Mouse (Mus musculus) ES-Bruce4 (cell line): ENCODE measurements around the gene Gm6096. TPM values are rescaled to one million over a fixed set of nuclear protein-coding genes. Genes with fewer than 3 reads are reported as not detected.

Experiments
- H3K27ac ChIP-seq: 2 replicates; pipeline ENCODE4 v1.5.1; 2012; ENCODE audit warnings: low read length, inconsistent platforms; ENCODE audit not compliant: insufficient read depth
- H3K27me3 ChIP-seq: 2 replicates; pipeline ENCODE4 v1.6.1; 2012; ENCODE audit warnings: mild to moderate bottlenecking, low read length, inconsistent platforms; ENCODE audit not compliant: control insufficient read depth, poor library complexity, insufficient read depth, severe bottlenecking
- H3K36me3 ChIP-seq: 2 replicates; pipeline ENCODE4 v1.6.1; 2012; ENCODE audit warnings: inconsistent platforms, mild to moderate bottlenecking, low read length, moderate library complexity; ENCODE audit not compliant: control insufficient read depth, poor library complexity, insufficient read depth, severe bottlenecking
- H3K4me1 ChIP-seq: one replicate; pipeline ENCODE4 v1.8.1; 2011; ENCODE audit warnings: low read length; ENCODE audit not compliant: control insufficient read depth, insufficient read depth
- H3K4me3 ChIP-seq: 2 replicates; pipeline ENCODE4 v1.5.1; 2011; ENCODE audit warnings: low read depth, mild to moderate bottlenecking, low read length
- H3K9ac ChIP-seq: 2 replicates; pipeline ENCODE4 v1.6.1; 2012; ENCODE audit warnings: low read depth, mild to moderate bottlenecking, inconsistent platforms; ENCODE audit not compliant: poor library complexity, severe bottlenecking
- H3K9me3 ChIP-seq: replicated peaks from 2 replicates; pipeline ENCODE4 v1.6.1; 2012; ENCODE audit warnings: mild to moderate bottlenecking, low read length, inconsistent platforms; ENCODE audit not compliant: control insufficient read depth, poor library complexity, insufficient read depth, severe bottlenecking
- CTCF ChIP-seq: IDR thresholded peaks from one replicate; pipeline ENCODE4 v1.8.1; 2011; ENCODE audit warnings: low read depth, low read length
- EP300 ChIP-seq: IDR thresholded peaks from 2 replicates; pipeline ENCODE4 v1.6.1; 2011; ENCODE audit warnings: low read depth, low read length; ENCODE audit not compliant: insufficient read depth
- POLR2A ChIP-seq: IDR thresholded peaks from one replicate; pipeline ENCODE4 v1.8.1; 2011; ENCODE audit warnings: low read length; ENCODE audit not compliant: insufficient read depth
- polyA plus RNA-seq: library from polyadenylated mRNA; stranded (reverse); fragments of >200 nt; gene quantifications from 2 replicates; pipeline ENCODE4 v1.2.4, GENCODE M21; 2011; ENCODE audit warnings: low read depth; ENCODE audit not compliant: missing spikeins, insufficient read depth, insufficient read length

Gene Gm6096
- polyA plus RNA-seq, 1 experiment = not detected

DNA sequence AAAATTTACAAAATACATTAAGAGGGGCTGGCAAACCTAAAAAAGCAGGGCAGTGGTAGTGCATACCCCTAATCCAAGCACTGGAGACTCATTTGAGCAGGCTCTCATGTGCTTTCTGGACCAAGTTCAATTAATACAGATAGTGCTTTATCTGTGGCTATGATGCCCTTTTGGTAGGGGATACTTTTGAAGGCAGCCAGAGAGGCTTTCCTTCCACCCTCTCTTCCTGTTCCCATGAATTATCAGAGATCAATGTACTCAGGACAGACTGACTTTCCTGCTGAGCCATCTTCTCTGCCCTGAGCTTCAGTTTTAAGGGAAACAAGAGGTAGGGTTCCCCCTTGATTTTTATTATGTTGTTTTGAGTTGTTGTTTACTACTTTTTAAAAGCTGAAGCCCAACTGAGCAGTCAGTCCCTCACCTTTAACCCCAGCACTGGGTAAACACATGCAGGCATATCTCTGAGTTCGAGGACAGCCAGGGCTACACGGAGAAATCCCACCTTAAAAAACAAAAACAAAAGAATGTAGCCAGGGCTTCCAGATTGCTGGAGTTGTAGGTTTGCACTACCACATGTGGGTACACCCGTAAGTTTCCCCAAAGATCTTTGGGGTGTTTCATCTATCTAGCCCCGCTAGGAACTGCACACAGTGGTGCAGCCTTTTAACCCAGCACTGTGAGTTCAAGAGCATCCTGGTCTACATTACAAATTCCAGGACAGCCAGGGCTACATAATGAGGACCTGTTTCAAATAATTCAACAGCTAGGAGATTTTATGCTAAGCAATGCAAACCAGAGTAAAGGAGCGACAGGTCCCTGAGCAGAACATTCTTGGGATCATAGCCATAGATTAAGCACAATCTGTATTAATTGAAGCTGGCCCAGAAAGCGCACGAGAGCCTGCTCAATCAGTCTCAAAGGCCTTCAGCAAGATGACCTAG lies 17.8 kb upstream of the Gm6096 start:
- H3K9me3 ChIP-seq = no peaks in the 10 kb centered on the region
- no peak for TF ChIP-seq EP300
- peak overlapping the region; percentile 83 for H3K27ac ChIP-seq
- H3K4me3 ChIP-seq = peak overlapping the region; percentile 77
- H3K36me3 ChIP-seq = peaks cover 7% of the 10 kb centered on the region
- no peaks in the 10 kb centered on the region for H3K27me3 ChIP-seq
- H3K4me1 ChIP-seq = peaks cover 2% of the 10 kb centered on the region
- peak overlapping the region; percentile 54 for H3K9ac ChIP-seq

DNA sequence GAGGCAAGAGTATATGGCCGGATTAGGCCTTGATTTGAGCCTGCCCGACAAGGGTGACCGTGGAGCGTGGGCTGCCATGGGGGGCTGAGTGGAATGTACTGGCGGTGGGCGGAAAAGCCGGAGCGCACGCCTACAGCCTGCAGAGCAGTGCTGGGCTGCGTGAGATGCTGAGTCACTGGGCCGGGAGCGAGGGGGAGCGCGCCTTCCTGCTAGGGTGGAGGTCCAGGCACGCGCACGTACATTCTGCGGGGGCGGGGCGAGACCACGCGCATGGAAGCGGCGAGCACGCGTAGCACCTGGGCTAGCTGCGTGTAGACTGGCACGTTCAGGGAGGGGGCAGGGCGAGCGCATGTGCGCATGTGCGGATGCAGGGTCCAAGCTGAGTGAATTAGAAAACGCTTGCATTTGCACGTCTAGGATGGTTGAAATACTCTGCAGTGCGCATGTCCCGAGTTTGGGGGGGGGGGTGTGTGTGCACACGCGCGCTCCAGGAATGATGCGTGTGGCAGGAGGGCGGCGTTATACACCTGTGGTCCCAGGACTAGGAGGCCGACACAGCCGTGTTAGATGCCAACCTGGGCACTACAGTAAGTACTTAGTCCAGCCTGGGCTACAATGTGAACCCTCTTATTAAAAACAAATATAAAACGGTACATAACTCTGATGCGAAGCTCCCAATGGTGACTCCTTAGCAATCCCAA lies 16.8 kb upstream of the Gm6096 start:
- Histone ChIP-seq H3K4me1 (peaks cover 2% of the 10 kb centered on the region), H3K27ac (peak overlapping the region; percentile 88), H3K9me3 (no peaks in the 10 kb centered on the region), H3K4me3 (peak overlapping the region; percentile 90), H3K36me3 (no peaks in the 10 kb centered on the region), H3K9ac (peak overlapping the region; percentile 57), H3K27me3 (no peaks in the 10 kb centered on the region)
- TF ChIP-seq CTCF = no peak
- peak; percentile 96; the same call in 1 of the 2 replicates for TF ChIP-seq EP300
- TF ChIP-seq POLR2A = peak; percentile 67

DNA sequence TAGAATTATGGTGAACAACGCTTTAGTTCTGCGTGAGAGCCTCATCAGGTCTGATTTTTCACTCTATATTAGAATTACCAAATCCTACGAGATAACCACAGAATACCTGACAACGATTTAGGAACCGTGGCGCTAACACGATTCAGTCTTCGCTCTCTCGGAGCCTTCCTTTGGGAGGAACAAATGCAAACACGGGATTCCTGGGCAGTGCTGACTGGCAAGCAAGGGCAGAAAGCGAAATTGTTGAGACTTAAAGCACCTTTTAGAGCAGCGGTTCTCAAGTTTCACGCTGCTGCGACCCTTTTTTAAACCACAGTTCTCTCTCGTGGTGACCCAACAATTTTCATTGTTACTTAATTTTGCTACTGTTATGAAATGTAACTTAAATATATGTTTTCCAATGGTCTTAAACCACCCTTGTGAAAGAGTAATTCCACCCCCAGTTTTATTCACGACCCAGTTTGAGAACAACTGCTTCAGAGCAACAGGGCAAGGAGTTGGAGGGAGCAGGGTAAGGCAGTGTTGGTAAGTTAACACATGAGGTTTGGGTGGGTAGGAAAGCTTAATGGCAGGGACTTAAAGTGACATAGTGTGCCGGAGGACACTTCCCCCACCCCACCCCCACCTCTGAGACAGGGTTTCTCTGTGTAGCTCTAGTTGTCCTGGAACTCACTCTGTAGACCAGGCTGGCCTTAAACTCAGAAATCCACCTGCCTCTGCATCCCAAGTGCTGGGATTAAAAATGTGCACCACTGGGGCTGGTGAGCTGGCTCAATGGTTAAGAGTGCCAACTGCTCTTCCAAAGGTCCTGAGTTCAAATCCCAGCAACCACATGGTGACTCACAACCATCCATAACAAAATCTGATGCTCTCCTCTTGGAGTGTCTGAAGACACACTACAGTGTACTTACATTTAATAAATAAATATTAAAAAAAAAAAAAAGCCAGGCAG lies 16.0 kb upstream of the Gm6096 start:
- Histone ChIP-seq H3K9me3 (no peaks in the 10 kb centered on the region), H3K4me1 (peaks cover 2% of the 10 kb centered on the region), H3K36me3 (peaks cover 5% of the 10 kb centered on the region; the same call in 1 of the 2 replicates), H3K4me3 (peak overlapping the region; percentile 90), H3K9ac (peak overlapping the region; percentile 57), H3K27ac (peak overlapping the region; percentile 88), H3K27me3 (no peaks in the 10 kb centered on the region)
- no peak for TF ChIP-seq POLR2A
- no peak for TF ChIP-seq CTCF
- no peak for TF ChIP-seq EP300

DNA sequence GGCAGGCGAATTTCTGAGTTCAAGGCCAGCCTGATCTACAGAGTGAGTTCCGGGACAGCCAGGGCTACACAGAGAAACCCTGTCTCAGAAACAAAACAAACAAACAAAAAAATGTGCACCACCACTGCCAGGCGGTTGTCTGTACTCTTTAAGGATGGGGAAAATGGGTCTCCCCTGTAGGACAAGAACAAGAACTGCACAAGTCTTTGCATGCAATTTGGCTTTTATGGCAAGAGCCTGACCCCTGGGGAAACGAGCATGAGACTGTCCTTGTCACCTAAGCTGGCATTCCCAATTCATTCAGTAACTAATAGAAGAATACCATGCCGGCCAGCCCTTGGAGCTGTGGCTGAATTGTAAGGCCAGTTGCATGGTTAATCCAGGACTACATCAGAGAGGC lies 15.2 kb upstream of the Gm6096 start:
- H3K9ac ChIP-seq = no peak overlapping the region
- H3K27me3 ChIP-seq = no peaks in the 10 kb centered on the region
- H3K9me3 ChIP-seq = no peaks in the 10 kb centered on the region
- no peak overlapping the region; the same call in 1 of the 2 replicates for H3K4me3 ChIP-seq
- TF ChIP-seq EP300 = no peak
- TF ChIP-seq POLR2A = no peak
- TF ChIP-seq CTCF = no peak
- peaks cover 2% of the 10 kb centered on the region for H3K4me1 ChIP-seq
- H3K36me3 ChIP-seq = peaks cover 8% of the 10 kb centered on the region; the same call in 1 of the 2 replicates
- H3K27ac ChIP-seq = no peak overlapping the region

DNA sequence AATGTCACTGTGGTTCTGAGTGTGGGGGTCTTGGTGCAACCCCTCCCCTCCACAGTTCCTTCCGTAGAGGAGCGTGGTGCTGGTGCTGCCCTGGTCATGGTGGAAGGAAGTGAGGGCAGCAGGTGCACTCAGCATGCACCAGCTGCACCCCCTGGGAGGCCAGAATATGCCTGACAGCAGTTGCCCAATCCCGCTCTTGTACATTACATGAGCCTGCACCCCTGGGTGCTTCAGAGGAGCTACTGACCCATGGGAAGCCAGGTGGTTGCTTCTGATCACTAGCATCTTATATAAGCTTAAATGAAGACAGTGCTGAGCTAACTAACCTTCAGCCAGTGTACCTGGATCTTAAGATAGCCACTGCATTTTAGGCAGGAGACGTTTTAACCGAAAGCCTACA lies 12.8 kb upstream of the Gm6096 start:
- Histone ChIP-seq H3K4me1 (peaks cover 2% of the 10 kb centered on the region), H3K36me3 (peaks cover 10% of the 10 kb centered on the region; the same call in 1 of the 2 replicates), H3K9ac (no peak overlapping the region), H3K4me3 (no peak overlapping the region), H3K9me3 (no peaks in the 10 kb centered on the region), H3K27ac (no peak overlapping the region), H3K27me3 (no peaks in the 10 kb centered on the region)
- no peak for TF ChIP-seq EP300
- TF ChIP-seq CTCF = no peak
- TF ChIP-seq POLR2A = no peak
